ENCODE assay signal across 22 mouse cellular contexts in the genomic region with DNA sequence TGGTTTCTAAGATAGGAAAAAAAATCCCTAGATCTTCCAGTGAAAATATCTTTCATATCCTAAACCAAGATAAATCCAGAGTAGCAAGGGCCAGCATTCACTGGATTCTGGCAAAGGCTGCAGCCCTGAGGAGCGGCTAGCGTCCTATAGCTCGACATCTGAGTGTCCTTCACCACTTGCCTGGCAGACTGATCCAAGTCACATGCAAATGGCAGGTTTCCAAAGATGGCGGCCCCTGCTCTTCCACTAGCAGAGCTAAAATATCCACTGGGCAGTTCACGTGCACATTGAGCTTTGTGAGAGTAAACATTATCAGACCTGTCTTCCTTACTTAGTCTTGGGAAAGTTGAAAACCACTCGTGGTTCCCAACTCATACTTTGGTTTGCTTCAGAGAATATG.
DNase-seq lines count a peak whose midpoint lies in the region; ATAC-seq and TF ChIP-seq lines count a peak whose summit lies in the region.
"Had no signal": no experiment of that assay in that cellular context is flagged by ENCODE, and none has a peak within 500 bp of the region (broad histone marks: within the 10 kb centered on the region; RNA-seq: fewer than 3 reads in every experiment).

No protein-coding gene starts in this region.

- no peak for ATAC-seq in kidney, embryonic 14.5 days (ENCODE audit: low FRiP score, low TSS enrichment)
- no peak for ATAC-seq in heart, embryonic 15.5 days (replicated peaks; ENCODE audit: insufficient number of reproducible peaks, insufficient read depth, low FRiP score, low read depth)
- ATAC-seq in forebrain, embryonic 16.5 days, result no peak
- ATAC-seq: forebrain, embryonic 14.5 days; intestine, postnatal 0 days had no signal

- DNase-seq in gastrocnemius, adult 2 months, result peak; percentile 27
- no peak for DNase-seq in gastrocnemius, adult 18-20 months (ENCODE audit: low spot score)
- peak; percentile 33 for DNase-seq in kidney, adult 2 months
- peak; percentile 54 to 72 for DNase-seq in heart, postnatal 14 days
- DNase-seq: cerebellum, adult 8-10 months; gastrocnemius, postnatal 14 days; kidney, postnatal 4 days; liver, embryonic 13.5 days; lung, embryonic 14.5 days; right cerebral cortex, adult 18-20 months; right cerebral cortex, postnatal 4 days; thymus, postnatal 25 days had no signal

- no peak for TF ChIP-seq CTCF in gastrocnemius, adult 2 months (IDR thresholded peaks at IDR 0.05)
- no peak for TF ChIP-seq CTCF in kidney, adult 2 months (conservative IDR thresholded peaks at IDR 0.05; ENCODE audit: insufficient read depth, insufficient read length, low read depth, low read length)

- no peak overlapping the region for H3K4me2 ChIP-seq in kidney, embryonic 14.5 days (replicated peaks; ENCODE audit: low read depth, low read length)
- H3K4me2 ChIP-seq in heart, embryonic 15.5 days, result no peak overlapping the region
- H3K4me2 ChIP-seq in forebrain, embryonic 16.5 days (ENCODE audit: low read length), result no peak overlapping the region
- H3K4me2 ChIP-seq: embryonic facial prominence, embryonic 15.5 days; hindbrain, embryonic 12.5 days; liver, embryonic 13.5 days; lung, embryonic 14.5 days; midbrain, embryonic 12.5 days; neural tube, embryonic 15.5 days; stomach, embryonic 15.5 days had no signal

- H3K4me3 ChIP-seq in gastrocnemius, adult 2 months, result no peak overlapping the region
- H3K4me3 ChIP-seq in kidney, adult 2 months (ENCODE audit: insufficient read depth, low read depth, low read length), result no peak overlapping the region
- H3K4me3 ChIP-seq in kidney, embryonic 14.5 days (ENCODE audit: low read length), result no peak overlapping the region
- H3K4me3 ChIP-seq in heart, embryonic 15.5 days, result no peak overlapping the region
- no peak overlapping the region for H3K4me3 ChIP-seq in forebrain, embryonic 16.5 days (replicated peaks; ENCODE audit: low read length)
- H3K4me3 ChIP-seq: embryonic facial prominence, embryonic 15.5 days; hindbrain, embryonic 12.5 days; liver, embryonic 13.5 days; midbrain, embryonic 12.5 days; neural tube, embryonic 15.5 days; stomach, embryonic 15.5 days had no signal

- no peak for TF ChIP-seq POLR2A in kidney, adult 2 months (IDR thresholded peaks at IDR 0.05; ENCODE audit: low read depth, low read length)

- H3K9ac ChIP-seq in kidney, embryonic 14.5 days (ENCODE audit: low read depth, low read length), result no peak overlapping the region
- no peak overlapping the region for H3K9ac ChIP-seq in heart, embryonic 15.5 days
- H3K9ac ChIP-seq in forebrain, embryonic 16.5 days (replicated peaks; ENCODE audit: low read depth, low read length), result no peak overlapping the region
- H3K9ac ChIP-seq: embryonic facial prominence, embryonic 15.5 days; hindbrain, embryonic 12.5 days; liver, embryonic 13.5 days; lung, embryonic 14.5 days; midbrain, embryonic 12.5 days; neural tube, embryonic 15.5 days; stomach, embryonic 15.5 days had no signal

- intact Hi-C loops in gastrocnemius, adult 2 months (cut with DNase I), result no loop called here
- intact Hi-C loops in heart, postnatal 14 days (cut with DNase I), result no loop called here

- H3K36me3 ChIP-seq in kidney, adult 2 months (ENCODE audit: control insufficient read depth, insufficient read depth, low read length), result peaks cover 5% of the 10 kb centered on the region
- H3K36me3 ChIP-seq in kidney, embryonic 14.5 days (ENCODE audit: control insufficient read depth, insufficient read depth, low read length), result peaks cover 43% of the 10 kb centered on the region; the same call in 1 of the 2 replicates
- peaks cover 28% of the 10 kb centered on the region for H3K36me3 ChIP-seq in heart, embryonic 15.5 days
- no peaks in the 10 kb centered on the region for H3K36me3 ChIP-seq in forebrain, embryonic 16.5 days (ENCODE audit: control insufficient read depth, insufficient read depth)
- H3K36me3 ChIP-seq: midbrain, embryonic 12.5 days had no signal

- no peaks in the 10 kb centered on the region for H3K4me1 ChIP-seq in kidney, adult 2 months (ENCODE audit: control insufficient read depth, insufficient read depth, low read length)
- no peaks in the 10 kb centered on the region for H3K4me1 ChIP-seq in kidney, embryonic 14.5 days (ENCODE audit: control insufficient read depth, insufficient read depth, low read length)
- peaks cover 17% of the 10 kb centered on the region for H3K4me1 ChIP-seq in heart, embryonic 15.5 days (replicated peaks)
- peaks cover 3% of the 10 kb centered on the region for H3K4me1 ChIP-seq in forebrain, embryonic 16.5 days (replicated peaks; ENCODE audit: control insufficient read depth, insufficient read depth, low read length)
- H3K4me1 ChIP-seq: embryonic facial prominence, embryonic 15.5 days; liver, embryonic 13.5 days; midbrain, embryonic 12.5 days had no signal

- no peaks in the 10 kb centered on the region for H3K27me3 ChIP-seq in kidney, adult 2 months (replicated peaks; ENCODE audit: control insufficient read depth, insufficient read depth, low read length)
- H3K27me3 ChIP-seq in kidney, embryonic 14.5 days (ENCODE audit: control insufficient read depth, insufficient read depth, low read length), result no peaks in the 10 kb centered on the region
- H3K27me3 ChIP-seq in heart, embryonic 15.5 days, result no peaks in the 10 kb centered on the region
- H3K27me3 ChIP-seq in forebrain, embryonic 16.5 days (replicated peaks; ENCODE audit: control insufficient read depth, insufficient read depth, low read length), result no peaks in the 10 kb centered on the region
- H3K27me3 ChIP-seq: embryonic facial prominence, embryonic 15.5 days; hindbrain, embryonic 12.5 days; liver, embryonic 13.5 days; midbrain, embryonic 12.5 days; neural tube, embryonic 15.5 days; stomach, embryonic 15.5 days had no signal

- no peak overlapping the region for H3K27ac ChIP-seq in gastrocnemius, adult 2 months
- 0 out of 2 replicates have a peak overlapping the region, but pooled peaks have one; percentile 5 for H3K27ac ChIP-seq in kidney, adult 2 months (ENCODE audit: insufficient read depth, low read depth, low read length)
- H3K27ac ChIP-seq in kidney, embryonic 14.5 days (ENCODE audit: low read depth, low read length), result no peak overlapping the region
- peak overlapping the region; percentile 32 for H3K27ac ChIP-seq in heart, embryonic 15.5 days
- H3K27ac ChIP-seq in forebrain, embryonic 16.5 days (ENCODE audit: low read length), result no peak overlapping the region
- H3K27ac ChIP-seq: embryonic facial prominence, embryonic 15.5 days; hindbrain, embryonic 12.5 days; liver, embryonic 13.5 days; midbrain, embryonic 12.5 days; neural tube, embryonic 15.5 days; stomach, embryonic 15.5 days had no signal

- H3K9me3 ChIP-seq in kidney, embryonic 14.5 days (ENCODE audit: control insufficient read depth, low read length), result no peaks in the 10 kb centered on the region
- H3K9me3 ChIP-seq in heart, embryonic 15.5 days (replicated peaks), result no peaks in the 10 kb centered on the region
- no peaks in the 10 kb centered on the region for H3K9me3 ChIP-seq in forebrain, embryonic 16.5 days (ENCODE audit: control insufficient read depth, low read length)
- H3K9me3 ChIP-seq: embryonic facial prominence, embryonic 15.5 days; midbrain, embryonic 12.5 days; neural tube, embryonic 15.5 days; stomach, embryonic 15.5 days had no signal

- 46% methylated on average over 6 of the region's 6 CpGs for WGBS in kidney, adult 2 months
- WGBS in kidney, embryonic 14.5 days, result 90% methylated on average over 6 of the region's 6 CpGs
- WGBS in heart, embryonic 15.5 days, result 61% methylated on average over 6 of the region's 6 CpGs
- 92% methylated on average over 6 of the region's 6 CpGs for WGBS in forebrain, embryonic 16.5 days

Comparison
In these comparisons a context has a peak if more than half of its experiments do, and no peak if none do; other contexts are left out.
1. H3K27ac ChIP-seq: peak in kidney, adult 2 months (single experiment) and heart, embryonic 15.5 days (single experiment); none in gastrocnemius, adult 2 months (single experiment), kidney, embryonic 14.5 days (single experiment) and forebrain, embryonic 16.5 days (single experiment).